Mouse (Mus musculus) thymus, adult 2 months (tissue): ENCODE measurements around the gene Egfr.

Source experiments
- CTCF ChIP-seq: fragments of 200-500 bp; IDR thresholded peaks from 2 replicates; pipeline ENCODE4 v1.5.1; 2012; ENCODE audit warnings: mild to moderate bottlenecking, control low read depth, low read length, moderate library complexity, borderline replicate concordance; ENCODE audit not compliant: control insufficient read depth, poor library complexity, insufficient read depth; ENCODE audit errors: extremely low read depth
- POLR2A ChIP-seq: fragments of 200-500 bp; IDR thresholded peaks from 2 replicates; pipeline ENCODE4 v1.6.1; 2012; ENCODE audit warnings: mild to moderate bottlenecking, low read length, control low read depth, moderate library complexity; ENCODE audit not compliant: control insufficient read depth, poor library complexity, insufficient read depth; ENCODE audit errors: extremely low read depth

GRCm38 (mm10) chr11:16795012-16795411 lies 43.0 kb downstream of the Egfr start:
- no peak for TF ChIP-seq CTCF
- no peak for TF ChIP-seq POLR2A
